Mouse (Mus musculus) heart, postnatal 0 days (tissue): ENCODE results near the gene Arl4a. TPM values are rescaled to one million over a fixed set of nuclear protein-coding genes. Genes with fewer than 3 reads are reported as not detected.

ENCODE experiments used
- ATAC-seq: fragments of 200-750 bp; cut with Nextera tagmentation; 2 replicates; pipeline ENCODE4 v1.8.0; 2017; ENCODE audit warnings: low read depth, moderate number of reproducible peaks, moderate library complexity; ENCODE audit not compliant: insufficient read depth
- DNase-seq: peaks from one replicate; pipeline ENCODE4 v3.0.0-alpha.2; 2016; ENCODE audit warnings: low spot score
- H3K27ac ChIP-seq: fragments of 300-500 bp; sonication (generic); 2 replicates; pipeline ENCODE4 v1.5.1; 2014; ENCODE audit warnings: low read depth, mild to moderate bottlenecking
- H3K27me3 ChIP-seq: fragments of 300-500 bp; sonication (generic); 2 replicates; pipeline ENCODE4 v1.6.1; 2014; ENCODE audit warnings: low read length, mixed read lengths; ENCODE audit not compliant: control insufficient read depth, insufficient read depth
- H3K36me3 ChIP-seq: fragments of 300-500 bp; sonication (generic); replicated peaks from 2 replicates; pipeline ENCODE4 v1.6.1; 2014; ENCODE audit warnings: low read length, mixed read lengths; ENCODE audit not compliant: control insufficient read depth, insufficient read depth
- H3K4me1 ChIP-seq: fragments of 300-500 bp; sonication (generic); 2 replicates; pipeline ENCODE4 v1.6.1; 2014; ENCODE audit warnings: antibody characterized with exemption; ENCODE audit not compliant: control insufficient read depth, insufficient read depth
- H3K4me2 ChIP-seq: fragments of 300-500 bp; sonication (generic); 2 replicates; pipeline ENCODE4 v1.6.1; 2014; ENCODE audit warnings: low read depth, mild to moderate bottlenecking, low read length, moderate library complexity
- H3K4me3 ChIP-seq: fragments of 300-500 bp; sonication (generic); 2 replicates; pipeline ENCODE4 v1.5.1; 2014; ENCODE audit warnings: low read depth, low read length
- H3K9ac ChIP-seq: fragments of 300-500 bp; sonication (generic); replicated peaks from 2 replicates; pipeline ENCODE4 v1.6.1; 2014; ENCODE audit warnings: low read depth, low read length, mixed read lengths
- H3K9me3 ChIP-seq: fragments of 300-500 bp; sonication (generic); replicated peaks from 2 replicates; pipeline ENCODE4 v1.6.1; 2016; ENCODE audit warnings: low read length; ENCODE audit not compliant: control insufficient read depth
- CTCF ChIP-seq: IDR thresholded peaks from 2 replicates; pipeline ENCODE4 v1.5.1; 2016; ENCODE audit warnings: antibody characterized with exemption, control low read depth, low read depth
- EP300 ChIP-seq: IDR thresholded peaks from 2 replicates; pipeline ENCODE4 v1.6.1; 2016; ENCODE audit warnings: antibody characterized with exemption, low read depth
- WGBS: fragments of 180-500 bp; shearing (Covaris S2); extraction: QIAGEN DNeasy Blood & Tissue Kit; methylation state at CpG from one replicate; pipeline ENCODE4 v1.1.7; 2014; 5-methylcytosine and 5-hydroxymethylcytosine counted together
- polyA plus RNA-seq: library from polyadenylated mRNA; unstranded; fragments of >200 nt; fragmentation: Nextera tagmentation; extraction: Ambion mirVana; gene quantifications from 2 replicates; pipeline ENCODE4 v1.2.1, GENCODE M21; 2015
- total RNA-seq: library from RNA; depleted of rRNA; stranded (reverse); fragments of >200 nt; gene quantifications from 2 replicates; pipeline ENCODE4 v1.2.3, GENCODE M21; 2014; ENCODE audit warnings: low replicate concordance

The Arl4a gene
- total and polyA plus RNA-seq, 2 experiments from 2014 or later: 5.9 to 33.7 TPM

- Histone ChIP-seq H3K4me1 (peaks cover 12% of the 10 kb centered on the region; the same call in 1 of the 2 replicates), H3K9me3 (no peaks in the 10 kb centered on the region), H3K9ac (no peak overlapping the region), H3K27ac (no peak overlapping the region), H3K4me2 (peak overlapping the region; percentile 76; the same call in 1 of the 2 replicates), H3K36me3 (no peaks in the 10 kb centered on the region), H3K27me3 (no peaks in the 10 kb centered on the region), H3K4me3 (peak overlapping the region; percentile 95; the same call in 1 of the 2 replicates)
- no peak for DNase-seq
- no peak for ATAC-seq
- no peak for TF ChIP-seq EP300
- no peak for TF ChIP-seq CTCF
- WGBS: 75% methylated on average over 4 of the region's 4 CpGs
These were observed 2.3 kb downstream of the Arl4a start for GRCm38 (mm10) chr12:40035506-40035905.

GRCm38 (mm10) chr12:40029201-40029600, 8.6 kb downstream of the Arl4a start:
- Histone ChIP-seq H3K4me2 (no peak overlapping the region), H3K9ac (no peak overlapping the region), H3K36me3 (no peaks in the 10 kb centered on the region), H3K4me1 (peaks cover 6% of the 10 kb centered on the region; the same call in 1 of the 2 replicates), H3K27me3 (no peaks in the 10 kb centered on the region), H3K27ac (no peak overlapping the region), H3K9me3 (no peaks in the 10 kb centered on the region), H3K4me3 (no peak overlapping the region)
- TF ChIP-seq CTCF: no peak
- no peak for TF ChIP-seq EP300
- DNase-seq (no peak), ATAC-seq (no peak)
- 71% methylated on average over 4 of the region's 4 CpGs for WGBS

GRCm38 (mm10) chr12:40027846-40028245, 10.0 kb downstream of the Arl4a start:
- no peak overlapping the region for H3K9ac ChIP-seq
- H3K4me1 ChIP-seq: peaks cover 9% of the 10 kb centered on the region; the same call in 1 of the 2 replicates
- no peaks in the 10 kb centered on the region for H3K36me3 ChIP-seq
- H3K27ac ChIP-seq: no peak overlapping the region
- TF ChIP-seq EP300 (no peak), CTCF (no peak)
- WGBS: 92% methylated on average over 3 of the region's 3 CpGs
- DNase-seq: no peak
- H3K4me3 ChIP-seq: no peak overlapping the region
- no peaks in the 10 kb centered on the region for H3K27me3 ChIP-seq
- no peak overlapping the region for H3K4me2 ChIP-seq
- ATAC-seq: no peak
- H3K9me3 ChIP-seq: no peaks in the 10 kb centered on the region

DNA sequence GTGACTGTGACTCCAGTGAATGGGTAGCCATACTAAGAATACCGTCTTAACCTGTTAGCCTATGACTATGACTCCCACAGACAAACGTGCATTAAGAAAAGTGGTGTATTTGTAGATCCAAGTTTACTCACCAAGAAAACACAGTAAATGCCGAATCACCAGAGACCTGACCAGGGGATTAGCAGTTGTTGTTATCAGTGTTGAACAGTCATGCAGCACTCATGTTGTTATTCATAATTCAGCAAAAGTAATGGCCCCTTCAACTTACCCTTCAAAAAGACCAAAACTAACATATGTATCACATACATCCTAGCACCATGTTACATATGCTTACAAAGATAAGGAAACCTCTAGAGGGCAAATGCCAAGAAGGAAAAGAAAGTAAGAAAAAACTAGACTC, 10.4 kb downstream of the Arl4a start:
- ATAC-seq (no peak), DNase-seq (no peak)
- WGBS: 76% methylated on average over 3 of the region's 3 CpGs
- TF ChIP-seq CTCF (no peak), EP300 (no peak)
- Histone ChIP-seq H3K9me3 (no peaks in the 10 kb centered on the region), H3K4me3 (no peak overlapping the region), H3K4me1 (peaks cover 9% of the 10 kb centered on the region; the same call in 1 of the 2 replicates), H3K36me3 (no peaks in the 10 kb centered on the region), H3K27me3 (no peaks in the 10 kb centered on the region), H3K27ac (no peak overlapping the region), H3K9ac (no peak overlapping the region), H3K4me2 (no peak overlapping the region)

GRCm38 (mm10) chr12:40023918-40024317, 13.9 kb downstream of the Arl4a start:
- TF ChIP-seq EP300: no peak
- TF ChIP-seq CTCF: no peak
- DNase-seq (no peak), ATAC-seq (no peak)
- no peak overlapping the region for H3K4me3 ChIP-seq
- no peak overlapping the region for H3K27ac ChIP-seq
- no peaks in the 10 kb centered on the region for H3K9me3 ChIP-seq
- H3K4me2 ChIP-seq: no peak overlapping the region
- WGBS: 51% methylated on average over 2 of the region's 2 CpGs
- no peaks in the 10 kb centered on the region for H3K27me3 ChIP-seq
- H3K36me3 ChIP-seq: no peaks in the 10 kb centered on the region
- no peak overlapping the region for H3K9ac ChIP-seq
- H3K4me1 ChIP-seq: peaks cover 9% of the 10 kb centered on the region; the same call in 1 of the 2 replicates

GRCm38 (mm10) chr12:40023014-40023642, 14.7 kb downstream of the Arl4a start:
- Histone ChIP-seq H3K9ac (no peak overlapping the region), H3K4me1 (peaks cover 9% of the 10 kb centered on the region; the same call in 1 of the 2 replicates), H3K9me3 (no peaks in the 10 kb centered on the region), H3K27ac (no peak overlapping the region), H3K4me3 (no peak overlapping the region), H3K4me2 (no peak overlapping the region), H3K27me3 (no peaks in the 10 kb centered on the region), H3K36me3 (no peaks in the 10 kb centered on the region)
- 75% methylated on average over 3 of the region's 3 CpGs for WGBS
- no peak for ATAC-seq
- no peak for DNase-seq
- TF ChIP-seq EP300: no peak
- no peak for TF ChIP-seq CTCF
